Mouse (Mus musculus): ENCODE measurements at regions not wholly inside any gene's neighbourhood (a gene's known extent, or its start where the extent isn't known, plus 50 kb on each side); places are given as distances from the start of the nearest gene placed in this dataset.
"Not testable (repeated sequence)": the region's sequence is repeated elsewhere in the genome, so short reads cannot be mapped to it uniquely, and the experiment has no call there.

GRCm38 (mm10) chr6:7748536-7748935 lies 55.5 kb upstream of the Asns start:
- POLR2A ChIA-PET = no interaction called here
- ATAC-seq (no peak), DNase-seq (ENCODE audit: low read depth, low spot score) (no peak)
- CTCF ChIA-PET = interaction anchor here (0.8 kb wide), 1 partner anchor 9 kb away, joined by 3 read pairs; no protein-coding TSS in a partner anchor
- peaks cover 3% of the 10 kb centered on the region for H3K27me3 ChIP-seq
- in situ Hi-C loops (cut with MboI; ENCODE audit: low pct_unique_long_range_greater_than_20kb) = no loop called here
- TF ChIP-seq CTCF (IDR thresholded peaks at IDR 0.05) = no peak

DNA sequence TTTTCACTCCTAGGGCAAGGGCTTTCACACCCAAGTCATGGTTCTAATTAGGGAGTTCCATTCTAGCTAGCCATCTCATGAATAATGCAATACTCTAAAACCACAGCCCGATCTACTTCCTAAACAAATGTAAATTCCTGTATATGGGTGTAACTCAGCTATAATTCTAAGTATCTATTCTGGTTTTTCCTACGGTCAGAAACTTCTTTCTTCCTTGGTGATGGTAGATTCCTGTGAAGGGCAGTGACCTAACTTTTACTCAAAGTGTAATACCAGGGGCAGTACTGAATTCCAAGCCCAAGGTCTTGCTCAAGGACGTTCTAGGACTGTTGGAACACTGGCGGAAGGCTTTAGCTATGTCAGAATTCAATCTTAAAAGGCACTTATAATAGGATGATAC lies 51.2 kb upstream of the Asns start:
- CTCF ChIA-PET; in situ Hi-C loops (cut with MboI; ENCODE audit: low pct_unique_long_range_greater_than_20kb); DNase-seq (ENCODE audit: low read depth, low spot score); POLR2A ChIA-PET; H3K27me3 ChIP-seq; ATAC-seq: not testable (repeated sequence)

All from Patski (cell line).